Mouse (Mus musculus): Measurements from ENCODE around the gene Gm12216.

- no peak for TF ChIP-seq POLR2A (IDR thresholded peaks at IDR 0.05; ENCODE audit: insufficient read depth, low read length)
- no peak for TF ChIP-seq EP300 (IDR thresholded peaks at IDR 0.05; ENCODE audit: insufficient read depth, low read depth, low read length)
- TF ChIP-seq CTCF (IDR thresholded peaks at IDR 0.05; ENCODE audit: low read depth, low read length): no peak
Observed at GRCm38 (mm10) chr11:53816841-53817375, 42.1 kb downstream of the Gm12216 start.
